Mouse (Mus musculus) stomach, postnatal 0 days (tissue): Measurements from ENCODE around the gene Grwd1.

Experiments
- CTCF ChIP-seq: IDR thresholded peaks from 2 replicates; pipeline ENCODE4 v1.5.1; 2016; ENCODE audit warnings: antibody characterized with exemption, low read depth, mild to moderate bottlenecking, moderate library complexity
- EP300 ChIP-seq: optimal IDR thresholded peaks from 2 replicates; pipeline ENCODE3; 2016; ENCODE audit warnings: antibody characterized with exemption

GRCm38 (mm10) chr7:45833924-45834323, 3.2 kb upstream of the Grwd1 start:
- TF ChIP-seq CTCF = no peak
- no peak for TF ChIP-seq EP300
